Mouse (Mus musculus) heart, postnatal 0 days (tissue): Measurements from ENCODE around the gene Sorcs2. TPM values are rescaled to one million over a fixed set of nuclear protein-coding genes. Genes with fewer than 3 reads are reported as not detected.

Experiments used
- ATAC-seq: fragments of 200-750 bp; cut with Nextera tagmentation; 2 replicates; pipeline ENCODE4 v1.8.0; 2017; ENCODE audit warnings: low read depth, moderate number of reproducible peaks, moderate library complexity; ENCODE audit not compliant: insufficient read depth
- DNase-seq: peaks from one replicate; pipeline ENCODE4 v3.0.0-alpha.2; 2016; ENCODE audit warnings: low spot score
- H3K27ac ChIP-seq: fragments of 300-500 bp; sonication (generic); 2 replicates; pipeline ENCODE4 v1.5.1; 2014; ENCODE audit warnings: low read depth, mild to moderate bottlenecking
- H3K27me3 ChIP-seq: fragments of 300-500 bp; sonication (generic); 2 replicates; pipeline ENCODE4 v1.6.1; 2014; ENCODE audit warnings: low read length, mixed read lengths; ENCODE audit not compliant: control insufficient read depth, insufficient read depth
- H3K36me3 ChIP-seq: fragments of 300-500 bp; sonication (generic); replicated peaks from 2 replicates; pipeline ENCODE4 v1.6.1; 2014; ENCODE audit warnings: low read length, mixed read lengths; ENCODE audit not compliant: control insufficient read depth, insufficient read depth
- H3K4me1 ChIP-seq: fragments of 300-500 bp; sonication (generic); 2 replicates; pipeline ENCODE4 v1.6.1; 2014; ENCODE audit warnings: antibody characterized with exemption; ENCODE audit not compliant: control insufficient read depth, insufficient read depth
- H3K4me2 ChIP-seq: fragments of 300-500 bp; sonication (generic); 2 replicates; pipeline ENCODE4 v1.6.1; 2014; ENCODE audit warnings: low read depth, mild to moderate bottlenecking, low read length, moderate library complexity
- H3K4me3 ChIP-seq: fragments of 300-500 bp; sonication (generic); 2 replicates; pipeline ENCODE4 v1.5.1; 2014; ENCODE audit warnings: low read depth, low read length
- H3K9ac ChIP-seq: fragments of 300-500 bp; sonication (generic); replicated peaks from 2 replicates; pipeline ENCODE4 v1.6.1; 2014; ENCODE audit warnings: low read depth, low read length, mixed read lengths
- H3K9me3 ChIP-seq: fragments of 300-500 bp; sonication (generic); replicated peaks from 2 replicates; pipeline ENCODE4 v1.6.1; 2016; ENCODE audit warnings: low read length; ENCODE audit not compliant: control insufficient read depth
- CTCF ChIP-seq: IDR thresholded peaks from 2 replicates; pipeline ENCODE4 v1.5.1; 2016; ENCODE audit warnings: antibody characterized with exemption, control low read depth, low read depth
- EP300 ChIP-seq: IDR thresholded peaks from 2 replicates; pipeline ENCODE4 v1.6.1; 2016; ENCODE audit warnings: antibody characterized with exemption, low read depth
- WGBS: fragments of 180-500 bp; shearing (Covaris S2); extraction: QIAGEN DNeasy Blood & Tissue Kit; methylation state at CpG from one replicate; pipeline ENCODE4 v1.1.7; 2014; 5-methylcytosine and 5-hydroxymethylcytosine counted together
- polyA plus RNA-seq: library from polyadenylated mRNA; unstranded; fragments of >200 nt; fragmentation: Nextera tagmentation; extraction: Ambion mirVana; gene quantifications from 2 replicates; pipeline ENCODE4 v1.2.1, GENCODE M21; 2015
- total RNA-seq: library from RNA; depleted of rRNA; stranded (reverse); fragments of >200 nt; gene quantifications from 2 replicates; pipeline ENCODE4 v1.2.3, GENCODE M21; 2014; ENCODE audit warnings: low replicate concordance

Sorcs2 gene
- total and polyA plus RNA-seq, 2 experiments from 2014 or later = 3.7 to 32.6 TPM

GRCm38 (mm10) chr5:36436858-36437257 lies 38.9 kb upstream of the Sorcs2 start:
- Histone ChIP-seq H3K4me3 (no peak overlapping the region), H3K4me1 (no peaks in the 10 kb centered on the region), H3K9me3 (no peaks in the 10 kb centered on the region), H3K4me2 (no peak overlapping the region), H3K27me3 (peaks cover 10% of the 10 kb centered on the region; the same call in 1 of the 2 replicates), H3K27ac (no peak overlapping the region), H3K36me3 (no peaks in the 10 kb centered on the region), H3K9ac (no peak overlapping the region)
- WGBS = 54% methylated on average over 4 of the region's 4 CpGs
- ATAC-seq (no peak), DNase-seq (no peak)
- no peak for TF ChIP-seq EP300
- no peak for TF ChIP-seq CTCF

GRCm38 (mm10) chr5:36434398-36434967 lies 36.5 kb upstream of the Sorcs2 start:
- Histone ChIP-seq H3K4me3 (no peak overlapping the region), H3K9ac (no peak overlapping the region), H3K27ac (no peak overlapping the region), H3K4me1 (no peaks in the 10 kb centered on the region), H3K36me3 (no peaks in the 10 kb centered on the region), H3K4me2 (no peak overlapping the region), H3K27me3 (peaks cover 10% of the 10 kb centered on the region; the same call in 1 of the 2 replicates), H3K9me3 (no peaks in the 10 kb centered on the region)
- TF ChIP-seq EP300 = no peak
- TF ChIP-seq CTCF = no peak
- no peak for DNase-seq
- WGBS = 73% methylated on average over 9 of the region's 9 CpGs
- ATAC-seq = no peak

GRCm38 (mm10) chr5:36431711-36432110 lies 33.8 kb upstream of the Sorcs2 start:
- DNase-seq = no peak
- no peak for ATAC-seq
- no peak overlapping the region for H3K9ac ChIP-seq
- no peak overlapping the region for H3K4me3 ChIP-seq
- no peak for TF ChIP-seq CTCF
- no peak for TF ChIP-seq EP300
- WGBS = 49% methylated on average over 2 of the region's 2 CpGs
- H3K27me3 ChIP-seq = peaks cover 15% of the 10 kb centered on the region
- no peaks in the 10 kb centered on the region for H3K4me1 ChIP-seq
- H3K9me3 ChIP-seq = no peaks in the 10 kb centered on the region
- H3K36me3 ChIP-seq = no peaks in the 10 kb centered on the region
- H3K27ac ChIP-seq = no peak overlapping the region
- H3K4me2 ChIP-seq = no peak overlapping the region

- H3K27ac ChIP-seq = no peak overlapping the region
- H3K4me2 ChIP-seq = no peak overlapping the region
- H3K4me3 ChIP-seq = no peak overlapping the region
- H3K9ac ChIP-seq = no peak overlapping the region
- DNase-seq (no peak), ATAC-seq (no peak)
- peaks cover 11% of the 10 kb centered on the region; the same call in 1 of the 2 replicates for H3K27me3 ChIP-seq
- H3K9me3 ChIP-seq = no peaks in the 10 kb centered on the region
- H3K36me3 ChIP-seq = no peaks in the 10 kb centered on the region
- no peaks in the 10 kb centered on the region for H3K4me1 ChIP-seq
- 78% methylated on average over 3 of the region's 3 CpGs for WGBS
- no peak for TF ChIP-seq EP300
- no peak for TF ChIP-seq CTCF
Observed at GRCm38 (mm10) chr5:36429551-36429950, 31.6 kb upstream of the Sorcs2 start.

GRCm38 (mm10) chr5:36427831-36428230 lies 29.9 kb upstream of the Sorcs2 start:
- H3K36me3 ChIP-seq = no peaks in the 10 kb centered on the region
- no peaks in the 10 kb centered on the region for H3K9me3 ChIP-seq
- DNase-seq = no peak
- WGBS = 51% methylated on average over 11 of the region's 11 CpGs
- TF ChIP-seq CTCF (no peak), EP300 (no peak)
- ATAC-seq = no peak
- H3K4me1 ChIP-seq = no peaks in the 10 kb centered on the region
- H3K4me2 ChIP-seq = no peak overlapping the region
- H3K27me3 ChIP-seq = peaks cover 14% of the 10 kb centered on the region
- no peak overlapping the region for H3K4me3 ChIP-seq
- no peak overlapping the region for H3K27ac ChIP-seq
- no peak overlapping the region for H3K9ac ChIP-seq

GRCm38 (mm10) chr5:36426404-36426803 lies 28.5 kb upstream of the Sorcs2 start:
- TF ChIP-seq CTCF = no peak
- TF ChIP-seq EP300 = no peak
- H3K27ac ChIP-seq = no peak overlapping the region
- ATAC-seq (no peak), DNase-seq (no peak)
- no peaks in the 10 kb centered on the region for H3K36me3 ChIP-seq
- H3K9me3 ChIP-seq = peaks cover 3% of the 10 kb centered on the region; the same call in 1 of the 2 replicates
- H3K27me3 ChIP-seq = peaks cover 14% of the 10 kb centered on the region
- H3K4me2 ChIP-seq = no peak overlapping the region
- no peak overlapping the region for H3K9ac ChIP-seq
- no peak overlapping the region for H3K4me3 ChIP-seq
- WGBS = 76% methylated on average over 5 of the region's 5 CpGs
- no peaks in the 10 kb centered on the region for H3K4me1 ChIP-seq
